Mouse (Mus musculus): Measurements from ENCODE around the gene Nt5e. TPM values are rescaled to one million over a fixed set of nuclear protein-coding genes. Genes with fewer than 3 reads are reported as not detected.

Nt5e gene
- polyA plus RNA-seq, 1 experiment from 2014 or later = 0.03 TPM

GRCm38 (mm10) chr9:88388826-88389225, 61.8 kb downstream of the Nt5e start:
- 87% methylated on average over 5 of the region's 5 CpGs for WGBS (ENCODE audit: missing documents)
- no peak overlapping the region for H3K4me3 ChIP-seq (ENCODE audit: inconsistent target)
- no peaks in the 10 kb centered on the region for H3K79me2 ChIP-seq (ENCODE audit: inconsistent target)
- no peak overlapping the region for H3K27ac ChIP-seq
- H3K36me3 ChIP-seq (ENCODE audit: inconsistent target) = peaks cover 40% of the 10 kb centered on the region

GRCm38 (mm10) chr9:88394852-88395251, 67.9 kb downstream of the Nt5e start:
- Histone ChIP-seq H3K27ac (no peak overlapping the region), H3K4me3 (ENCODE audit: inconsistent target) (no peak overlapping the region), H3K36me3 (ENCODE audit: inconsistent target) (0 out of 2 replicates have a peak, but pooled peaks cover 16% of the 10 kb centered on the region), H3K79me2 (ENCODE audit: inconsistent target) (no peaks in the 10 kb centered on the region)
- WGBS (ENCODE audit: missing documents) = 95% methylated on average over 7 of the region's 8 CpGs

GRCm38 (mm10) chr9:88398461-88398860, 71.5 kb downstream of the Nt5e start:
- WGBS (ENCODE audit: missing documents) = 70% methylated on average over 1 of the region's 1 CpGs
- Histone ChIP-seq H3K79me2 (ENCODE audit: inconsistent target) (no peaks in the 10 kb centered on the region), H3K36me3 (ENCODE audit: inconsistent target) (0 out of 2 replicates have a peak, but pooled peaks cover 14% of the 10 kb centered on the region), H3K4me3 (ENCODE audit: inconsistent target) (no peak overlapping the region), H3K27ac (no peak overlapping the region)

- no peaks in the 10 kb centered on the region for H3K79me2 ChIP-seq (ENCODE audit: inconsistent target)
- H3K4me3 ChIP-seq (ENCODE audit: inconsistent target) = no peak overlapping the region
- H3K36me3 ChIP-seq (ENCODE audit: inconsistent target) = 0 out of 2 replicates have a peak, but pooled peaks cover 8% of the 10 kb centered on the region
- no peak overlapping the region for H3K27ac ChIP-seq
- 28% methylated on average over 10 of the region's 10 CpGs for WGBS (ENCODE audit: missing documents)
Measured at GRCm38 (mm10) chr9:88404088-88404487, 77.1 kb downstream of the Nt5e start.

- WGBS (ENCODE audit: missing documents) = 83% methylated on average over 6 of the region's 6 CpGs
- Histone ChIP-seq H3K4me3 (ENCODE audit: inconsistent target) (no peak overlapping the region), H3K27ac (no peak overlapping the region), H3K79me2 (ENCODE audit: inconsistent target) (no peaks in the 10 kb centered on the region), H3K36me3 (ENCODE audit: inconsistent target) (0 out of 2 replicates have a peak, but pooled peaks cover 8% of the 10 kb centered on the region)
Measured at GRCm38 (mm10) chr9:88404515-88404914, 77.5 kb downstream of the Nt5e start.

- no peak overlapping the region for H3K27ac ChIP-seq
- 96% methylated on average over 2 of the region's 2 CpGs for WGBS (ENCODE audit: missing documents)
- no peaks in the 10 kb centered on the region for H3K36me3 ChIP-seq (ENCODE audit: inconsistent target)
- no peaks in the 10 kb centered on the region for H3K79me2 ChIP-seq (ENCODE audit: inconsistent target)
- H3K4me3 ChIP-seq (ENCODE audit: inconsistent target) = no peak overlapping the region
Measured at GRCm38 (mm10) chr9:88409978-88410377, 83.0 kb downstream of the Nt5e start.

GRCm38 (mm10) chr9:88416752-88417151, 89.8 kb downstream of the Nt5e start:
- Histone ChIP-seq H3K79me2 (ENCODE audit: inconsistent target) (no peaks in the 10 kb centered on the region), H3K4me3 (ENCODE audit: inconsistent target) (no peak overlapping the region), H3K27ac (no peak overlapping the region), H3K36me3 (ENCODE audit: inconsistent target) (peaks cover 18% of the 10 kb centered on the region)
- WGBS (ENCODE audit: missing documents) = 60% methylated on average over 1 of the region's 1 CpGs

Other genes starting within 250 kb of the Nt5e start
- gene Snx14, start 111.8 kb downstream of the Nt5e start, polyA plus RNA-seq (2018) = 24.9 to 35.5 TPM (median 30.3 TPM) in 3 replicates
- gene Gm20537, start 129.4 kb downstream of the Nt5e start, polyA plus RNA-seq (2018) = not detected in 3 replicates
- gene Syncrip, start 155.4 kb downstream of the Nt5e start, polyA plus RNA-seq (2018) = 51.6 to 196 TPM (median 122 TPM) in 3 replicates
- gene Zfp949, start 220.8 kb downstream of the Nt5e start, polyA plus RNA-seq (2018) = 3.5 to 7.6 TPM (median 7.1 TPM) in 3 replicates

Data from macrophage (primary cell).